Mouse (Mus musculus) myocyte (in vitro differentiated cells): ENCODE data around the gene Cdk19.

Experiments used
- CEBPB ChIP-seq: IDR thresholded peaks from 2 replicates; pipeline ENCODE4 v1.6.1; 2011; ENCODE audit warnings: mild to moderate bottlenecking, moderate library complexity; ENCODE audit not compliant: poor library complexity, insufficient read depth, severe bottlenecking
- MAX ChIP-seq: IDR thresholded peaks from one replicate; pipeline ENCODE4 v1.6.1; 2011; ENCODE audit warnings: low read depth, mild to moderate bottlenecking, control low read depth
- POLR2A ChIP-seq: IDR thresholded peaks from one replicate; pipeline ENCODE4 v1.6.1; 2011; ENCODE audit warnings: low read depth, mild to moderate bottlenecking, control low read depth, moderate library complexity; ENCODE audit not compliant: insufficient read length
- USF1 ChIP-seq: IDR thresholded peaks from one replicate; pipeline ENCODE4 v1.6.1; 2011; ENCODE audit warnings: low read depth, mild to moderate bottlenecking, control low read depth, moderate library complexity

- TF ChIP-seq CEBPB (no peak), POLR2A (no peak), MAX (no peak), USF1 (no peak)
Observed at GRCm38 (mm10) chr10:40498426-40498825, 159.1 kb downstream of the Cdk19 start.
